Mouse (Mus musculus) frontal cortex, adult (tissue): ENCODE measurements around the gene Nup98.

Experiments used
- ATAC-seq: cut with Nextera tagmentation; 2 replicates; pipeline ENCODE4 v1.9.2; 2017; ENCODE audit warnings: mild to moderate bottlenecking, moderate library complexity, mixed read lengths; ENCODE audit not compliant: low TSS enrichment

Nup98 gene

DNA sequence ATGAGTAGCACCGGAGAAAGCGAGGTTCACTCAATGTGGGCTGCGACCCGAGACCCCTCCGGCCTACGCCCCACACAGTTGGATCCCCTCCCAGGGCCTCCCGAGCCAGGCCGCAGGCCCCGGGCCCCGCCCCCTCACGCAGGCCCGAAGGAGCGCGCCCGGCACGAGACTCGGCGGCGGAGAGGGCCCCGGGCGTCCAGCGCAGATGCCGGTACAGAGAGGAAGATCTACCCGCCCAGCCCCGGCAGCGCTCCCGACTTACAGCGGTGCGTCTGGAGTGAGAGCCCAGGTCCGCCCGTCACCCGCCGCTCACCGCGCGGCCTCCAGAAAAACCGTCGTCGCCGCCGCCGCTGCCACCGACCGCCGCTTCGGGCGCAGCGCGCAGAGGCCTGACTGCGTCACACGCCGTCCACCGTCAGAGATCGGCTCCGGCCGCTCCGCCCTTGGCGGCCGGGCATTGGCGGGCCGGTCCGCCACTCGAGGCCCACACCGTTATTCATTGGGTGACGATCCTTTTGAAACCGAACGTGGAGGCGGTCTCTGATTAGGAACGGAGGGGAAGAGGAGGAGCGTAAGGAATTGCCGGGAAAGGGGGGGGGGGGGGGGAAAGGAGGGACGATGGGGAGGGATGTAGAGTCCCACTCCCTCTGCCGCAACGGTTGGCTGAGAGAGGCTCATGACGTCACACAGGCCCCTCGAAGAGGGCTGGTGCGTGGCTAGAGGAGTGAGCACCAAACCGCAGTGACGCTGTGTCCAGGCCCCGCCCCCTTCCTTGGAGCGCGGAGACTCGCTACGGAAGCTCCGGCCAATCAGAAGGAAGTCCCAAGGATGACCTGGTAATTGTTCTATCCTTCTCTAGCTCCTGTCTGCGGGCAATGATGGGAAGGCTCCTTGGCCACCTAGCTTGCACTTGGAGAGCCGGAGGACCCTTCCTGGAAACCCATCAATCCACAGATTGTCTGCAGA, at the start of gene Nup98, which contains the start of gene Pgap2:
Nup98 (minus strand) TSS at position 421 of the 966 bp plus-strand sequence.
Pgap2 (plus strand) TSS at position 453 of the 966 bp plus-strand sequence.
- ATAC-seq: peak; percentile 96

DNA sequence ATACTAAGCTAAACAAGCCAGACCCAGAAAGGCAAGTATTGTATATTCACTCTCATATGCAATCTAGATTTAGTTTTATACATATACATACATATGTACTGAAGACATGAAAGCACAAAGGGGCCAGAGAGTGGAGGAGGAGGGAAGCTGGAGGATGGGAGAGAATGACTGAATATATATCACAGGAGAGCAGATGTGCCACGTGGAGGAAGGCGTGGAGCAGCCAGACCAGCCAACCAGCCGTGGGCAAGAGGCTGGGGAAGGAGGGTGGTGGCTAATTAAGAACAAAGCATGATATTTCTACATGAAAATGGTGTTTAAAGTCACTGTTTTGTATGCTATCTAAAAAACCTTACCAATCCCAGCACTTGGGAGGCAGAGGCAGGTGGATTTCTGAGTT, 48.8 kb upstream of the Nup98 start:
- ATAC-seq: no peak; the same call in 1 of the 2 replicates

DNA sequence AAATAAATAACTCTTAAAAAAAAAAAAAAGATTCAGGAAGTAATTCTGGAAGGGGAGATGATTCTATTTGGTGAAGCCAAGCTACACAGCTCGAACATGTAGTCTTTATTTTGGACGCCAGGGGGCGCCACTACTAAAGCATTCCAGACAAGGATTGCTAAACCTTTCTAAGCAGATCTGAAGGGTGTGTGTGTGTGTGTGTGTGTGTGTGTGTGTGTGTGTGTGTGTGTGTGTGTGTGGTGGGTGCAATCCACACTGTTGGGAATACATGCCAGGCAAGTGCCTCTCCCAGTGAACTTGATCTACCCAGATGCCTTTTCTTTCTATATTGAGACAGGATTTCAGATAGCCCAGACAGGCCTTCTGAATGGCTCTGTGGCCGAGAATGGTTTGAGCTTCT, 48.2 kb upstream of the Nup98 start:
- peak; percentile 81 for ATAC-seq

- ATAC-seq: no peak
These were observed 46.7 kb upstream of the Nup98 start for GRCm38 (mm10) chr7:102256636-102257035.

DNA sequence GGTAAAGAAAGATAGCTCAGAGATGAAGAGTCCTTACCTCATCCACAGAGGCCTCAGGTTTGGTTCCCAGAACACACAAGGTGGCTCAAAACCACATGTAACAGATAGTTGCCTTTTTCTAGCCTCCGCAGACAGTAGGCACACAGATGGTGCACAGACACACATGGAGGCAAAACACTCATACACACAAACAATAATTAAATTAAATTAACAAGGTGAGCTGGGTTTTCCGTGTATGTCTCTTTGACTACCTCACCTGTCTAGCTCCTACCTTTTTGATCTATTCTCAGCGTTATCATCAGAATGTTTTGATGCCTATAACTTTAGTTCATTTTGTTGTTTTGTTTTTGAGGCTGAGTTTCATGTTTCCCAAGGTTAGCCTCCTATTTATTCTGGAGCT, 46.0 kb upstream of the Nup98 start, which contains the start of gene Rhog:
Rhog (minus strand) TSS at position 101 of the 400 bp plus-strand sequence.
- ATAC-seq: no peak

DNA sequence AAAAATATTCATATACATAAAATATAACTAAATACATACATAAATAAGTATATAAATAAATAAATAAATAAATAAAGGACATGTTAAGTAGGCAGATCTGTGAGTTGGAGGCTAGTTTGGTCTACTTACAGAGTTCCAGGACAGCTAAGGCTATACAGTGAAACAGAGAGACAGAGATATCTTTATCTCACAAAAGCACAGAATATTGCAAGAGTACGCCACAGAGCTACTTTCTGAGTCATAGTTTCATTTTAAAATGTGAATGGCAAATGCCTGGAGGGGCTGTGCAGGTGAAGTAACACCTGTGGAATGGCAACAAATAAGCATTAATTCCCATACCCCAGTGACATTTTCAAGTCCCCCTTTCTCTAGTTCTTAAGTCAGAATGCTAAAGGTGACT, 43.7 kb upstream of the Nup98 start:
- no peak for ATAC-seq

DNA sequence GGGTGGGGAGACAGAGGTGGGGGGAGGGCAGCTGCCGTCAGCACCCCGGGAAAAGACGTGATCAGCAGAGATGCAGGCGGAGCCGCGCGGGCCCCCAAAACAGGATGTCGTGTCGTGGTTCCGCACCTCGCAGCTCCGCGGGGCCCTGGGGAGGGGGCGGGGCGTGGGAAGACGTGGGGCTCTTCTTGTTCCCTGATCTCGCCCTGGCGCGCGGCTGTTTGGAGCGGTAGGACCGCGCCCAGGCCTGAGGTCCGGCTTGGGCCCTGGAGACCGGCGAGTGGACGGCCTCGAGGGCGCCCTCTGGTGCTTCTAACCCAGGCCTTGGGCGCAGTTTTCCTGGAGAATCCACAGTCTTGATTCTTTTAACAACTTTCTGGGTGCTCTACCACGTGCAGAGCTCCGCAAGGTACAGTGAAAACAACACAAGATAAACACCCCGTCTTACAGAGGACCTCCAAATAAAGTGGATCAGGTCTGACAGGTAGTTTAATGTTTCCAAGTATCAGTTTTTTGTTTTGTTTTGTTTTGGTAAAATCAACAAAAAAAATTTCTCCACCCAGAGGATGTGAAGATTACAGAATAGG, 40.7 kb upstream of the Nup98 start:
- ATAC-seq: peak; percentile 73

DNA sequence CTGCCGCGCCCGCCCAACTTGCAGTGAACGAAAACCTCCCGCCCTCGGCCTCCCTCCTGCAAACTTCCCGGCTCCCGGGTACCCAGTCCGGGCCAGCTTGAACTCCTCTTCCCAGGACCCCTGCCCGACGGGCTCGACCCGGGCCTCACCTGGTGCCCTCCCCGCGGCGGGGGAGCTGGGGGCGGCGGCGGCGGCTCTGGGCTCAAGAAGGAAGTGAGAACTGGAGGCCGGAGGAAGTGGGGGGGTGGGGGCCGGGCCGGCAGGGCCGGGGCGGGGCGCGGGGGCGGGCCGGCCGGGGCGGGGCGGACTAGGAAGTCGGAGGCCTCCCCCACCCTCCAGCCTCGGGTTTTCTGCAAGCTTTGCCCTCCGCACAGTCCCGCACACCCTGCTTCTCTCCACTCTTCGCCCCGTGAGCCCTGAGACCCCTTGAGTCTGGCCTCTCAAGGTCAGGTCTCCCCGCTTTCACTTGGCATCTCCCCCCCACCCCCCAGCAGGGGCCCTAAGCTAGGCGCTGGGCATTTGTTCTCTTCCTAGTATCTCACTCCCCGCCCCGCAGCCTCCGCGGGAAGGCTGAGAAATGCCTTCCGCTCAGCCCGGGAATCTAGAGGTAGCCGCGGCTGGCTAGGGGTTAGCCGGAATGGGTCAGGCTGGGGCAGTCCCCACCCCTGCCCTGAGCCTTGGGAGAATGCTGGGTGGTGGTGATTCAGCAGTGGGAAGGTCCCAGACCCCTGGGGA, 40.1 kb upstream of the Nup98 start:
- ATAC-seq: peak; percentile 60

DNA sequence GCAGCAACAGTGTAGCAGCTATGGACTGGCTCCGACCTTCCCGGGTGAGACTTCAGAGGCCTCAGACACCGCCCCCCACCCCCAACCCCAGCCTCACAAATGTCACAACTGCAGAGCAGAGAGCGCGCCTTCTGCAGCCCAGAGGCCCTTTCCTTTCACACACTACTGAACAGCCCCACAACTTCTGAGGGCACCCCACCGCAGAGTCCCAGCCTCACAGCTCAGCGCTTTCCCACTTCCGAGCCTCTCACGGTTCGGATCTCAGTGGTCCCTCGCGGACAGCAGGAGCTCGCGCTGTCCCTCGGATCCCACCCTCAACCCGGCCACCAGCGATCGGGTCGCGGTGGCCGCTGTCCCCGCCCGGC, 39.5 kb upstream of the Nup98 start:
- 0 out of 2 replicates have a peak, but pooled peaks have one; percentile 1 for ATAC-seq

DNA sequence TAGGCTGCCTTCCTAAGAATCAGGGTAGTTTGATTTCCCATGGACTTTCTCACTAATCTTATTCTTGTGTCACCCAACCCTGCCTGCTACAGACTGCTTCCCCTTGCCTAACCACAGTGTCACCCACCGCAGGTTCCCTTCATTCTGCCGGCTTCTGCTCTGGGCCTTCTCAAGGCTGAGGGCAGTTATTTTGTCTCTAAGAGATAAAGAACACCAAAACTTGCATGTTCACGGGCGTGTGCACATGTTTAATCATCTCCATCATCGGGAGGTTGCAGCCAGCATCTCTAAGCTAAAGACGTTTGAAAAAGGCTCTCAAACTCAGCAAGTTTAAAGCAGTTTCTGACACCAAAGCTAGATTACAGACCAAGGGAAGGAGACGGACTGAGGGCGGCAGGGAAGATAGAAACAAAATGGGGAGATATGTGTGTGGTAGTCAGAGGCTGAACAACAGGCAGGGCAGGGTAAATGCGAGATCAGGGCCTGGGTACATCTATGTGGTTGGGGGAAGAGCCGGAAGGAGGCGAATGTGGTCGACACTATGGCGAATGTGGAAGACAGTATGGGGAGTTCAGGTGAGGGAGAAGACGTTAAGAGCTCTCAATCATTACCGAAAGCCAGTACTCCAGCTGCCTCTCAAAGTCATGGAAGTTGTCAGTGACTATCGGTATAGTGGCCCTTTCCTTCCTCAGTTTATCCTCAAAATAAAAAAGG, 38.9 kb upstream of the Nup98 start:
- no peak for ATAC-seq

DNA sequence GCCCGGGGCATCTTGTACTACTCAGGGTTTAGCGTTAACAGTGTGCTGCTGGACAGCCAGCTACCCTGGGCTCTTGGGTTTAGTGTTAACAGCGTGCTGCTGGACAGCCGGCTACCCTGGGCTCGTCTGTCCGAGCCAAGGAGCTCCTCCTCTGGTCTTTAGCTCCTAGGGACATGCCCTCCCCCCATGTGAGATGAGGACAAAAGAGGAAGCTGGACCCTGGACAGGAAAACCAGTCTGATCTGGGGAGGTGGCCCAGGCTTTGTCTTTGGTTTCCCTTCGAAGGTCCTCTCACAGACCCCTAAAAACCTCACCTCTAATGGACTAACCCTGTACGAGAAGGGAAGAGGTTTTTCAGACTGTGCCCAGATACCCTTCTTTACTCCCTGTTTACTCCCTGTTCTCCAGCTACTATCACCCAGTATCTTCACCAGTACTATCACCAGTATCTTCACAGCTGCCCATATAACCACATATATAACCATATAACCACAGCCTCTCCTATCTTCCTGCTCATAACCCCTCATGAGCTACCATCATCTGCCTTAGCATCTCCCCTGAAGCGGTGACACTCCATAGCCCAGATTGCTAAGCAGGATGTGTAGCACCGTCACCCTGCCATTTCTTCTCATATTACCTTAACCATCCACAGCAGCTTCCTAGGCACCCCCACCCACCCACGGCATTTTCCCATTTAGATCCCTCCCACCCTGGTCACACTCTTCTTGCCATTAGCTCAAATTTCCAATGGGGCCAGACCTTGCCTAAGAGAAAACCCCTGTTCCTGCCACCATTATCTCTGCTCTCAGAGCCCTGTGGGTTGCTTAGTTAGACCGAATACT, 37.2 kb upstream of the Nup98 start:
- ATAC-seq: no peak

GRCm38 (mm10) chr7:102246265-102246664, 36.3 kb upstream of the Nup98 start:
- no peak for ATAC-seq

GRCm38 (mm10) chr7:102245775-102246174, 35.8 kb upstream of the Nup98 start:
- ATAC-seq: no peak

- ATAC-seq: no peak
These were observed 35.0 kb upstream of the Nup98 start for GRCm38 (mm10) chr7:102244782-102245535.

DNA sequence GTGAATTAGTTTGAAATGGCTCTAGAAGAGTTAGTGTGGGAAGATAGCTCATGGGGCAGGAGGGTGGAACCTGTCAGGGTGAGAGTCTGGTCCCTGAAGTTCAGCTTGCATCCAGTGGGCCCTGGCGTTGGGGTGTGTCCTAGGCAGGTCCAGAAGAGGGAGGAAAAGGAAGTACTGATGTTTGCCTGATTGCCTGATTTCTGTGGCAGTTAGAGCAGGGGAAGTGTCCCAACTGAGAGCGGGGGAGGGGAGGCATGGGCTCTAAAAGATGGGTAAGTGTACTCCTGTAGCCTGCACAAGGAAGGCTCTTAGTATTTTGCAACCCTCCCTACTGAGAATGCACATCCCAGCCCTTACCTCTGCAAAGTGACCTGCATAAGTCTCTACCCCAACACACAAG, 33.9 kb upstream of the Nup98 start:
- ATAC-seq: no peak

DNA sequence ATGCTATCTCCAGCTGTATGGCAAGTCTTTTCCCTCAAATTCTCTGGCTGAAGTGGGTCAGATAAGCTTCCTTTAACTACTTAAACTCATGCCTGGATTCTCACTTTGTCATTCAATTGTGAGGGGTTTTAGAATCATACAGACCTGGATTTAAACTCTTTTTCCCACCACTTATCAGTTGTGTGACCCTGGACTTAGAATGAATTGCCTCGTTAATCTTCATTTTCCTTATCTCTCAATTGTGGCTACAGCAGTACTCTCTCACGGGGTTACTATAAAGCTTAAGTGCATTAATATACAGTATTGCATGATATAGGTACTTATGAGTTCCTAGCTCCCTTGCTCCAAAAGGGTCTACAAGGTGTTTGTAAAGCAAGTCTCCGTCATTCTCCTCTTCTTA, 32.9 kb upstream of the Nup98 start:
- no peak for ATAC-seq

DNA sequence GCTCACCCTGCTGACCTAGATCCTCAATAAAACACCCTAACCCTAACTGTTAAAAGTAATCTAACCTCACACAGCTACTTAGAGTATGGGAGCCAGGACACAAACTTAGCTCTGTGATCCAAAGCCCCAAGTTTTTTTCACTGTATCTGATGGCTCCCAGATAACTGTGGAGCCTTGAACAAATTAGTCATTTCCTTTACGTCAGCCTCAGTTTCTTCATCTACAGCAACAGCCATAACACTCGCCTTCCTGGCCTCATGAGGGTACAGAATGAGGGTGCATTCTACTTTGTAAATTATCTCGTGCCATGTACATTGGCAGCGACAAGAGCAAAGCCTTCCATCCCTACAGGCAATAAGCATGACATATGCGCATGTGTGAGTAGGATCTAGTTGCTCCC, 32.4 kb upstream of the Nup98 start:
- no peak for ATAC-seq

DNA sequence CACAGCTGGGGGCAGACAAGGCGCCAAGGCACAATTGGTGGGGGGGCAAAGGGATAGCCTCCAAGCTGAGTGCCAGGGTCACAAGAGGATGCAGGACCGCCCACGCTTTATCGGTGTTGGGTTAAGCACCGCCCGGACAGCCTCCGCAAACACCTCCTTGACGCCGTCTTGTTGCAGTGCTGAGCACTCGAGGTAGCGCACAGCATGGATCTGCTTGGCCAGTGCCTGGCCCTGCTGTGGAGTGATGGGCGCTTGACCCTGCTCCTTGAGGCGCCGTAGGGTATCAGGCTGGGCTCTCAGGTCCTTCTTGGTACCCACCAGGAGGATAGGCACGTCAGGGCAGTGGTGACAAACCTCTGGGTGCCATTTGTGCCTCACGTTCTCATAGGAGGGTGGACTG, 29.6 kb upstream of the Nup98 start:
- no peak for ATAC-seq

- peak; percentile 67 for ATAC-seq
These were observed 28.8 kb upstream of the Nup98 start for GRCm38 (mm10) chr7:102238686-102239286.

- ATAC-seq: no peak
These were observed 23.1 kb upstream of the Nup98 start for GRCm38 (mm10) chr7:102233059-102233458.
